Mouse (Mus musculus): ENCODE results near the gene Igll1. TPM values are rescaled to one million over a fixed set of nuclear protein-coding genes. Genes with fewer than 3 reads are reported as not detected.
A peak's percentile ranks its signal among the peaks of the same experiment; 100 is the strongest.

Gene Igll1
- polyA plus RNA-seq, 2 experiments from 2014 or later: not detected

DNA sequence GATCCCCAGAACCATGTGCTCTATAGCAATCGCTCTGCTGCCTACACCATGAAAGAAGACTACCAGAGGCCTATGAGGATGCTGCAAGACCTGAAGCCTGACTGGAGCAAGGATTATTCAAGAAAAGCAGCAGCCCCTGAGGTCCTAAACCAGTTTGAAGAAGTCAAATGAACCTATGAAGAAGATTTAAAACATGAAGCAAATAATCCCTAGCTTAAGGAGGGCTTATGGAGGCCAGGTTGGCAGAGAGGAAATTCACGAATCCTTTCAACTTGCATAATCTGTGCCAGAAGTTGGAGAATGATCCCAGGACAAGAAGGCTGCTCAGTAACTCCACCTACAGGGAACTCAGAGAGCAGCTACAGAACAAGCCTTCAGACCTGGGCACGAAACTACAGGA lies 11.4 kb downstream of the Igll1 start:
- no peak for ATAC-seq

DNA sequence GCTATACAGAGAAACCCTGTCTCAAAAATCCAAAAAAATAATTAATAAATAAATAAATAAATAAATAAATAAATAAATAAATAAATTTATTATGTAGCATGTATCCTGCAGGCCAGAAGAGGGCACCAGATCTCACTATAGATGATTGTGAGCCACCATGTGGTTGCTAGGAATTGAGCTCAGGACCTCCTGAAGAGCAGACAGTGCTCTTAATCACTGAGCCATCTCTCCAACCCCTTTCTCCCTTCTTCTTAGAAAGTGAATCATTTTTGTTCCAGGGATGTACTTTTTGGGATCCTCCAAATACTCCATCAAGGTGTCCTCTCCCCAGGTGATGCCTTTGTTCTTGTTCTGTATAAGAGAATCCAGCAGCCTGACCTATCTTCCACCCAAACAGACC lies 14.6 kb downstream of the Igll1 start:
- no peak for ATAC-seq

GRCm38 (mm10) chr16:16829671-16830070 lies 34.1 kb downstream of the Igll1 start:
- no peak for ATAC-seq

GRCm38 (mm10) chr16:16828757-16829615 lies 34.8 kb downstream of the Igll1 start, which contains the start of gene Spag6l:
TSS of gene Spag6l (minus strand) at chr16:16829456.
- ATAC-seq: peak; percentile 97

DNA sequence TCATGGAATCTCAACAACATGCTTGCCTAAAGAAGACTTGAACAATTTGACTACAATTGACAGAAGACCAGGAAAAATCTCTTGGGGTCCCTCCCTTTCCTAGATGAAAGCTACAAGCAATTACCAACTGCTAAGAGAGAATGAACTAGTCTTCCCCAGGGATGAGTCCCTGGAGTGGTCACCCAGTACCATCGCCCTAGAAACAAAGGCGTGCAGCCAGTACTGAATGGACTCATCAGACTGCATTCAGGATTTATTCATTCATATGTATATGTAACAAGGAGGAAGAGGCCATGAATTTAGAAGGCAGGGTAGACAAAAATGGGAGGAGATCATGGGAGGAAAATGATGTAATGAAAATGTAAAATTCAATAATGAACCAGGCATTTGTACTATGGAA lies 37.6 kb downstream of the Igll1 start:
- no peak for ATAC-seq

GRCm38 (mm10) chr16:16825476-16825875 lies 38.3 kb downstream of the Igll1 start:
- no peak for ATAC-seq

Other genes starting within 250 kb of the Igll1 start
- gene Olfr19, start 187.6 kb downstream of the Igll1 start, polyA plus RNA-seq (2017; shearing (Covaris generic)): not detected
- gene Spag6l, start 34.5 kb downstream of the Igll1 start, polyA plus RNA-seq (2017; shearing (Covaris generic)): not detected
- 10 to 100 TPM; 54.8 to 75.6 TPM for gene Top3b, start 6.8 kb upstream of the Igll1 start, polyA plus RNA-seq (2017; shearing (Covaris generic))
- gene Vpreb1, start 6.9 kb upstream of the Igll1 start, polyA plus RNA-seq (2017; shearing (Covaris generic)): 1 to 10 TPM in 1 of 2 experiments, not detected in 1; 3.0 TPM
- 10 to 100 TPM; 12.3 to 26.4 TPM for gene Ppm1f, start 32.5 kb upstream of the Igll1 start, polyA plus RNA-seq (2017; shearing (Covaris generic))
- 10 to 100 TPM; 19.1 to 32.1 TPM for gene Mapk1, start 119.4 kb upstream of the Igll1 start, polyA plus RNA-seq (2017; shearing (Covaris generic))
- gene Ypel1, start 205.7 kb upstream of the Igll1 start, polyA plus RNA-seq (2017; shearing (Covaris generic)): 1 to 10 TPM; 7.5 to 10.0 TPM
- 100 to 1,000 TPM; 221 to 254 TPM for gene Ppil2, start 247.3 kb upstream of the Igll1 start, polyA plus RNA-seq (2017; shearing (Covaris generic))

Data from CD4-positive, CD25-positive, alpha-beta regulatory T cell, adult 4 months (primary cell).